Mouse (Mus musculus): Measurements from ENCODE around the gene Stard3nl.

DNA sequence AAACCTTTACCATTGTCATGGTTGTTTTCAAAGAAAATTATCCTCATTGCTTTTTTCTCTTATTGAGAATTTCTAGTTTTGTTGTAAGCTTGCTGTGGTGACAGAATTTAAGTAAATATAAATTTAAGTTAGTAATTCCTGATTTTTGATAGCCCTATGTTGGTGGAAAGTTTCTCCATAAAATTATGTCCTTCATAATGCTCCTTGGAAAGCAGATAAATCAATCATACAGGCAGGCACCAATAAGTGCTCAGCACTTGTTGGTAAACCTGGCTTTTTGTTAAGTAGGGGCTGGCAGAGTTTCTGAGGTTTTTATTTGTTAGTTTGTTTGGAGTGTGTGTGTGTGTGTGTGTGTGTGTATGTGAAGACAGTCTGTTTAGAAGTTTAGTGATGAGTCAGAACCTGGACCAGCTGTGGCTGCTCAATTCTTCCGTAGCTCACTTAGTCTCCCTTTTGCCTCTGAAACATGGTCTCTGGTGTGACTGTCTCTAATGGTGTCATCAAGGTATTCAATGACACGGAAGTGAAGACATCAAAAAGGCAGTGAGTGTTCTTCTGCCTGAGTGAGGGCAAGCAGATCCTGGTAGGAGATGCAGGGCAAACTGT, 16.8 kb upstream of the Stard3nl start:
- no peak for TF ChIP-seq TAL1 (IDR thresholded peaks at IDR 0.05; ENCODE audit: low read length)
- no peak for TF ChIP-seq GATA1 (IDR thresholded peaks at IDR 0.05; ENCODE audit: low read length)

All from erythroblast, embryonic 14.5 days (primary cell).